Mouse (Mus musculus) mature B cell (primary cell): ENCODE data around the gene Icosl.
"Not testable (repeated sequence)": the region's sequence is repeated elsewhere in the genome, so short reads cannot be mapped to it uniquely, and the experiment has no call there.

Experiments used
- in situ Hi-C: fragments of 300-500 bp; cut with MboI; formaldehyde crosslinking; loops from 2 replicates; pipeline ENCODE4 v1.14.3; 2019

Icosl gene

GRCm38 (mm10) chr10:78114521-78115092, 45.5 kb downstream of the Icosl start:
- in situ Hi-C loops: no loop called here

DNA sequence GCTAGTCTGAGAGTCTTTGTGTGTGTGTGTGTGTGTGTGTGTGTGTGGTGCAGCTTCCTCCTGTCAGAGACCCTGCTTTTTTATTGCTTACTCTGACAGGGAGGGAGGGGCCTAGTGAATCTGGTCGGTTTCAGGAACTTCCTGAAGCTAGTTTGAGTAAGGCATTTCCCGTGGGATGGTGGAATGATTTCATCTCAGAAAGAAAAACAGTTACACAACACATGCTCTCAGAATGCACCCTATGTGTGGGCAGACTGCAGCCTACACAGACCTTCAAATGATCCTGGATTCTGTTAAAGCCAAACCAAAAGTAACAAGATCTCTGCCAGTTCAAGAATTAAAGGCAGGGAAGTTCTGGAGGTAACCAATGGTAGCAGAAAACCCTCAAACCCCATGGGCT, 46.1 kb downstream of the Icosl start:
- in situ Hi-C loops: no loop called here

- in situ Hi-C loops: no loop called here
These were observed 50.3 kb downstream of the Icosl start for GRCm38 (mm10) chr10:78119422-78119821.

DNA sequence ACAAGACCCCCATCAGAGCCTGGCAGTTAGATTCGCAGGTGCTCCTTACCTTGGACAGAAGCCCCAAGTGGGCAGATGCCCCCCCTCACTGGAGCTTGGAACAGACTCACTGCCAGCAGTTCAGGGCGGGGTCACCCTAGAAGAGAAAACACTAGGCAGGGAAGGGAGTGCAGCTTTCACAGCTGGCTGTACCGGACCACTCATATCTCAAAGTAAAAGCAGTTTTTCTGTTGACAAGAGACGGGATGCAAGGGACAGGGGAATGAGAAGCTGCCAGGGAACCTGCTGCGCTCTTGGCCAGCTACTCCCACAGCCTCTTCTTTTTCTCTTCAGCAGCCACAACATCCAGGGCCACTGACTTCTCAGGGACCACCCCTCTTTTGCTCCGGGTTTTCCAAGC, 55.0 kb downstream of the Icosl start:
- in situ Hi-C loops: not testable (repeated sequence)

DNA sequence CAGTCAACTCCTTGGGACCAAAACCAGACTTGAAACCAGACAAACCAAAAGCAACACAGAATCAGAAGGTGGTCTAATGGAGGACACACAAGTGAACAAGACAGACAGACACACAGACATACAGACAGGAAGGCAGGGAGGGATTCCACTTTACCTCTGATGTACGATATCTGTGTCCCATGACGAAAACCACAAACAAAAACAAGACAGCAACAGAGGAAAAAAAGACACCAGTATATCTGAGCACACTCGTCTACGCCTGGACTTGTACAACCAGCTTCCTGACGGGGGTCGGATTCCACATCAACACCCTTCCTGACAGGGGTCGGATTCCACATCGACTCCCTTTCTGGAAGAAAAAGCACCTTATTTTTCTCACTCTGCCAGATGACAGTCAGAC, 56.0 kb downstream of the Icosl start:
- in situ Hi-C loops: not testable (repeated sequence)

GRCm38 (mm10) chr10:78126311-78126710, 57.2 kb downstream of the Icosl start:
- in situ Hi-C loops: no loop called here

DNA sequence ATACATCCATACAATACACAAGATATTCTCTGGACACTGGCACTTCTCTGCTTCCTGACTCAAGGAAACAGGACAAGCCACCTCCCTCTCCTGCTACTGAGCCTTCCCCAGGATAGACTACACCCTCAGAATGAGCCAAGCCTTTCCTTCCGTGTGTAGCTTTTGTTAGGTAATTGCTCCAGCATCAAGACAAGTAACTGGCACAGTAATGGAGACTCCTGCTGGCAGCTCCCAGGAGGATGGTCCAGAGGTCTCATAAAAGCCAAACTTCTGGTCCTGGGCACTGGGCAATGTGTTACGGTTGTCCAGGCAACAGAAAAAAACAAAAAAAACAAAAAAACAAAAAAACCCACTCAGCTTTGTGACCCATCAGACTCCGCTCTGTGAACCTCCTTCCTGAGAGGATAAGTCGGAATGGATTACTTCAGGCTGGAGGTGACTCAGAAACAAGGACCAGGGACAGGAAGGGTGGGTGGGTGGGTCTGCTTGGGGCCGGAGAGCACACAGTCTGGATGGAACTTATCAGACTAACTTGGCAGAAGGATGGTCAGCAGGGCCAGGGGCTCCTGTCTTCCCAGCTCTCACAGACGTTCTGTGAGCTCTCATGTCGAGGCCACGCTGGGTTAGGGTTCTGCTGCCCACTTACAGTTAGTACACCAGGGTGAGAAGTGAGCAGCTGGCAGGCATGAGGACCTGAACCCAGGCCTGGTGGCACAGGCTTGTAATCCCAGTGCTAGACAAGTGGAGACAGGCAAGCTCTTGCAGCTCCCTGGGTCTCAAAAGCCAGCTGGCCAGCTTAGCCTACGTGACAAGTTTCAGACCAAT, 58.2 kb downstream of the Icosl start:
- in situ Hi-C loops: no loop called here

DNA sequence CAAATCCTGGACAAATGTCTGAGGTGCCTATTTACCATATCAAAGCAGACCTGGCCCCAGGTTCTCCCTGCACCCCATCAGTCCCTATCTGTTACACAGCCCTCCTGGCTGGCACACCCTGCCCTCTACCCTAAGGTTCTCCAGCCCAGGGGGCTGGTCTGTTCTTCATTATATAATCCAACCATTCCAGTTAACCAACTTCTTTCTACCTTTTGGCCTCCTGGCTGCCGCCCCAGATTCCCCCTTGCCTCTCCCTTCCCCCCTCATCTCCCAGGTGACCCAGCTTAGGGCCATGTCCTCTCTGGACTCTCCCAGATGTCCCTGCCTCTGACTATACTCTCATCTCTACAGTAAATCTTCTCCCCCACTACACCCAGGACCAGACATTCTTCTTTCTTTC, 58.8 kb downstream of the Icosl start:
- in situ Hi-C loops: no loop called here

- in situ Hi-C loops: no loop called here
These were observed 59.5 kb downstream of the Icosl start for GRCm38 (mm10) chr10:78128647-78129046.

DNA sequence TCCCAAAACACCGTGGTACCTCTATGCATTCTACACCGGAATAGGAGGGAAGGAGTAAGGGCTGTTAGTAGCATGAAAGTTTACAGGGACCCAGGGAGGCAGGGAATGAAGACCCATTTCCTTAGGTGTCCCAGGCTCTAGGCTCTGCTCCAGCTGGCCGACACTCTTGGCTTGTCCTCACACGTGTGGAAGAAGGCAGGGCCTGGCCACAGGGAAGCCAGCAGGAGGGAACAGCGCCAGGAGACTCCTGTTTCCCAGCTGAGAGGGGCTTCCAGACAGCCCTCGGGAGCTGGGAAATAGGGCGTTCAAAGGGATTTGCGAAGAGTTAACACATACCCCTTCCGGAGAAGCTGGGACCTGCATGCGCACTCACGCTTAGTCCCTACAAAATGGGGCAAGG, 60.3 kb downstream of the Icosl start:
- in situ Hi-C loops: no loop called here

DNA sequence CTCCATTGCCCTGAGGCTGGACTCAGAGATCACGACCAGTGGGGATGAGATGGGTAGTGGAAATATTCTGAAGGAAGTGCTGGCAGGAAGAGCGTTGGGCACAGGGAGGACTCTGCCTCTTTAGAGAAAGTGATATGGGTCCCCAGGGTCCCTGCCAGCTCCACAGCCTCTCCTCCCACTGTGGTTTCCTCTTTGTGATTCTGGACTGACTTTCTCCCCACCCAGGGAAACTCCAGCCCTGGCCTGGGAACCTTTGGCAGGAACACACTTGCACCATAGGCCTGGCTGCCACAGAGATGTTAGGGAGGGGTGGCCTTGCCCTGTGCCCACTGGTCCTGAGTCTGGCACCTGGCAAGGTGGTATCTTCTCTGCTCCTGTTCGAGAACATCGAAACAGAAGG, 60.9 kb downstream of the Icosl start:
- in situ Hi-C loops: no loop called here
